Mouse (Mus musculus) heart, embryonic 10.5 days (tissue): Measurements from ENCODE around the gene Setd5. TPM values are rescaled to one million over a fixed set of nuclear protein-coding genes. Genes with fewer than 3 reads are reported as not detected.

Experiments used
- DNase-seq: peaks from one replicate; pipeline ENCODE4 v3.0.0-alpha.2; 2017; ENCODE audit warnings: low spot score
- H3K27ac ChIP-seq: fragments of 300-500 bp; sonication (generic); 2 replicates; pipeline ENCODE4 v1.5.1; 2016; ENCODE audit warnings: mild to moderate bottlenecking
- H3K27me3 ChIP-seq: fragments of 300-500 bp; sonication (generic); 2 replicates; pipeline ENCODE4 v1.6.1; 2016; ENCODE audit warnings: mild to moderate bottlenecking; ENCODE audit not compliant: poor library complexity, insufficient read depth, severe bottlenecking
- H3K36me3 ChIP-seq: fragments of 300-500 bp; sonication (generic); 2 replicates; pipeline ENCODE4 v1.6.1; 2016; ENCODE audit warnings: mild to moderate bottlenecking, moderate library complexity
- H3K4me1 ChIP-seq: fragments of 300-500 bp; sonication (generic); 2 replicates; pipeline ENCODE4 v1.6.1; 2016; ENCODE audit warnings: mild to moderate bottlenecking
- H3K4me3 ChIP-seq: fragments of 300-500 bp; sonication (generic); 2 replicates; pipeline ENCODE4 v1.5.1; 2016; ENCODE audit warnings: mild to moderate bottlenecking, moderate library complexity
- H3K9me3 ChIP-seq: fragments of 300-500 bp; sonication (generic); 2 replicates; pipeline ENCODE4 v1.6.1; 2016; ENCODE audit warnings: mild to moderate bottlenecking, moderate library complexity
- WGBS: fragments of 180-500 bp; shearing (Covaris S2); methylation state at CpG from one replicate; pipeline ENCODE4 v1.1.7; 2016; 5-methylcytosine and 5-hydroxymethylcytosine counted together
- polyA plus RNA-seq: library from polyadenylated mRNA; unstranded; fragments of >200 nt; fragmentation: Nextera tagmentation; extraction: Ambion mirVana; gene quantifications from 2 replicates; pipeline ENCODE4 v1.2.1, GENCODE M21; 2016

Setd5 gene
- polyA plus RNA-seq, 1 experiment from 2014 or later = 82.2 TPM

GRCm38 (mm10) chr6:113193765-113194460 lies 116.7 kb downstream of the Setd5 start:
- Histone ChIP-seq H3K9me3 (no peaks in the 10 kb centered on the region), H3K4me1 (peaks cover 18% of the 10 kb centered on the region), H3K36me3 (no peaks in the 10 kb centered on the region), H3K27ac (no peak overlapping the region), H3K27me3 (peaks cover 61% of the 10 kb centered on the region), H3K4me3 (peak overlapping the region; percentile 43)
- 4% methylated on average over 46 of the region's 46 CpGs for WGBS
- peak; percentile 85 for DNase-seq

- H3K4me1 ChIP-seq = peaks cover 18% of the 10 kb centered on the region
- no peaks in the 10 kb centered on the region for H3K9me3 ChIP-seq
- peaks cover 61% of the 10 kb centered on the region for H3K27me3 ChIP-seq
- no peak for DNase-seq
- peak overlapping the region; percentile 64 for H3K4me3 ChIP-seq
- no peaks in the 10 kb centered on the region for H3K36me3 ChIP-seq
- H3K27ac ChIP-seq = no peak overlapping the region
- WGBS = 5% methylated on average over 5 of the region's 5 CpGs
These were observed 117.3 kb downstream of the Setd5 start for GRCm38 (mm10) chr6:113194517-113194840.

DNA sequence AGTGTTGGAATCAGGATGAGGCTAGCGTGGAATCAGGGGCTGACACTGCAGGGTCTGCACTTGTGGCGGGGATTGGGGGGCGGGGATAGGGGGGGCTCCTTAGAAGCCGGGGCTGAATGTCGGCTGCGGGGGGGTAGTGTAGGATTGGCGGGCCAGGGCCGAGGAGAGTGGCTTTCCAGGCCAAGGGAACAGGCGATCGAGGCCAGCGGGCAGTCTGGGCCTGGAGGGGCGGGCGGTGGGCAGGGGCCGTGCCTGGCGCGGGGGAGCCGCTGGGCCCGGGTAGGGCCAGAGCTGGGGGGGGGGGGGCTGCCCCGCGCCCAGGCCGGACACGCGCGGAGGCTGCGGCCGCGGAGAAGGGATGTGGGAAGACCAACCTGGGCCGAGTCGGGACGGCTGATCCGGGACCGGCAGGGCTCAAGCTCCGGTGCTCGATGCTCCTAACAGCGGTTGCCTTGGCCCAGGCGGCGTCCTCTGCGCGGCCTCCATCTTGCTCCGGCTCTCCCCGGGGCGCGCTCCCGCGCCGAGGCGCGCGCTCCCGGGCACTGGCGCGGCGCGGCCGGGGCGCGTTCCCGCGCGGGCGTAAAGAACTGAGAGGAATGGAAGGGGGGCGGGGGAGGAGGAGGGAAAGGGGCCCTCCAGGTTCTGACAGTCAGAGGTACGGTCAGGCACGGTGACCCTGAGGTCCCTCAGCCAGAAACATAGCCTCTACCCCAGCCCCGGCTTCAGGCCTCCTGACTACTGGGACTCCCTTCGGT lies 117.9 kb downstream of the Setd5 start, which contains the start of gene Lhfpl4:
Lhfpl4 (minus strand) TSS at position 544 of the 755 bp plus-strand sequence.
- DNase-seq = no peak
- WGBS = 2% methylated on average over 51 of the region's 66 CpGs
- Histone ChIP-seq H3K4me1 (peaks cover 18% of the 10 kb centered on the region), H3K4me3 (peak within 1 kb of the TSS; percentile 64), H3K36me3 (no peaks in the 10 kb centered on the region), H3K9me3 (no peaks in the 10 kb centered on the region), H3K27ac (no peak within 1 kb of the TSS), H3K27me3 (peaks cover 61% of the 10 kb centered on the region)

DNA sequence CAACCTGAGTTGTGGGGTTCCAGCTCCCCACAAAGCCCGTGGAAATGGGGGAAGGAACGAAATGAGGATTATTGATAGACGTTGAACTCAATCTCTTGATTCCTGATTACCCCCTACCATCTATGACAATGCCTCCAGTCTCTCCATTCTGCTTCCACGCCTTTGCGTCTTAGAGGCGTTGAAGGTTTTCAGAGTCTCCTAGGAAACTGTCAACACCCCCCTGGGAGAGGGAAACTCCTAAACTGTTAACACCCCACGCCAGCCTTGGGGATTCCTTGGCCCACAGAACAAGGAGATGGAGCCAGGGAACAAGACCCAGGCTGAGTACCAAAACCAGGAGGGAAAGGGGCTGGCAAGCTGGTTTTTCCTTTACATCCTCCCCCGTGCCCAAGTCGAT lies 118.4 kb downstream of the Setd5 start:
- WGBS = 9% methylated on average over 9 of the region's 9 CpGs
- Histone ChIP-seq H3K9me3 (no peaks in the 10 kb centered on the region), H3K27me3 (peaks cover 61% of the 10 kb centered on the region), H3K4me3 (peak overlapping the region; percentile 64), H3K4me1 (peaks cover 18% of the 10 kb centered on the region), H3K27ac (no peak overlapping the region), H3K36me3 (no peaks in the 10 kb centered on the region)
- no peak for DNase-seq

Other genes with a start within 250 kb of the Setd5 start
- gene Srgap3, start 130.1 kb upstream of the Setd5 start, polyA plus RNA-seq = 0.74 and 1.4 TPM in 2 replicates
- gene Thumpd3, start 31.1 kb upstream of the Setd5 start, polyA plus RNA-seq = 51.7 and 54.8 TPM in 2 replicates
- gene Lhfpl4, start 118.0 kb downstream of the Setd5 start, polyA plus RNA-seq = 0.49 and 1.0 TPM in 2 replicates
- gene Mtmr14, start 160.5 kb downstream of the Setd5 start, polyA plus RNA-seq = 29.7 and 36.6 TPM in 2 replicates
- 0.05 TPM in 1 of 2 replicates, not detected in the other for gene Cpne9, start 204.9 kb downstream of the Setd5 start, polyA plus RNA-seq
- 15.0 and 17.7 TPM in 2 replicates for gene Brpf1, start 229.8 kb downstream of the Setd5 start, polyA plus RNA-seq
- gene Ogg1, start 249.6 kb downstream of the Setd5 start, polyA plus RNA-seq = 13.6 and 15.9 TPM in 2 replicates